Mouse (Mus musculus) liver, embryonic 14.5 days (tissue): Measurements from ENCODE around the gene Cdsn. TPM values are rescaled to one million over a fixed set of nuclear protein-coding genes. Genes with fewer than 3 reads are reported as not detected.
A peak's percentile ranks its signal among the peaks of the same experiment; 100 is the strongest.

Experiments used
- ATAC-seq: fragments of 200-750 bp; cut with Nextera tagmentation; 2 replicates; pipeline ENCODE4 v1.8.0; 2017; ENCODE audit warnings: moderate number of reproducible peaks, mild to moderate bottlenecking, moderate library complexity; ENCODE audit not compliant: insufficient read depth
- DNase-seq, 3 experiments: peaks; one replicate each; pipeline ENCODE4 v3.0.0-alpha.2; 2012 to 2013; ENCODE audit warnings: low read depth in 3 of 3, low spot score in 3 of 3
- H3K27ac ChIP-seq: fragments of 300-500 bp; sonication (generic); 2 replicates; pipeline ENCODE4 v1.5.1; 2014; ENCODE audit warnings: moderate library complexity, mild to moderate bottlenecking, control low read depth, inconsistent platforms
- H3K27me3 ChIP-seq: fragments of 300-500 bp; sonication (generic); 2 replicates; pipeline ENCODE4 v1.6.1; 2014; ENCODE audit warnings: mild to moderate bottlenecking, low read length, moderate library complexity; ENCODE audit not compliant: control insufficient read depth, insufficient read depth
- H3K36me3 ChIP-seq: fragments of 300-500 bp; sonication (generic); replicated peaks from 2 replicates; pipeline ENCODE4 v1.6.1; 2014; ENCODE audit warnings: low read depth; ENCODE audit not compliant: control insufficient read depth, insufficient read depth
- H3K4me1 ChIP-seq, 2 experiments: fragments of 200-500 bp in 1 of 2; fragments of 300-500 bp in 1 of 2; sonication (generic) in 1 of 2; replicated peaks; 2 replicates each; pipeline ENCODE4 v1.6.1; 2012 to 2014; ENCODE audit warnings: antibody characterized with exemption in 1 of 2, inconsistent platforms in 1 of 2, low read length in 1 of 2; ENCODE audit not compliant: control insufficient read depth in 2 of 2, insufficient read depth in 2 of 2
- H3K4me2 ChIP-seq: fragments of 300-500 bp; sonication (generic); 2 replicates; pipeline ENCODE4 v1.6.1; 2014; ENCODE audit warnings: low read depth, mild to moderate bottlenecking, control low read depth, moderate library complexity
- H3K4me3 ChIP-seq, 2 experiments: fragments of 200-500 bp in 1 of 2; fragments of 300-500 bp in 1 of 2; sonication (generic) in 1 of 2; 2 replicates each; pipeline ENCODE4 v1.5.1; 2012 to 2014; ENCODE audit warnings: low read depth in 2 of 2, low read length in 2 of 2, mild to moderate bottlenecking in 2 of 2, control low read depth in 1 of 2, inconsistent platforms in 1 of 2, moderate library complexity in 1 of 2; ENCODE audit not compliant: insufficient read depth in 1 of 2
- H3K9ac ChIP-seq: fragments of 300-500 bp; sonication (generic); replicated peaks from 2 replicates; pipeline ENCODE4 v1.6.1; 2014; ENCODE audit warnings: mild to moderate bottlenecking, control low read depth, moderate library complexity
- H3K9me3 ChIP-seq: fragments of 300-500 bp; sonication (generic); 2 replicates; pipeline ENCODE4 v1.6.1; 2016; ENCODE audit warnings: low read length, mixed read lengths; ENCODE audit not compliant: control insufficient read depth
- CTCF ChIP-seq: IDR thresholded peaks from 2 replicates; pipeline ENCODE4 v1.5.1; 2016; ENCODE audit warnings: antibody characterized with exemption, low read depth, control low read depth
- EP300 ChIP-seq: IDR thresholded peaks from 2 replicates; pipeline ENCODE4 v1.6.1; 2016; ENCODE audit warnings: antibody characterized with exemption, low read depth
- WGBS: fragments of 180-500 bp; shearing (Covaris S2); extraction: QIAGEN DNeasy Blood & Tissue Kit; methylation state at CpG from one replicate; pipeline ENCODE4 v1.1.7; 2014; ENCODE audit not compliant: insufficient replicate concordance; 5-methylcytosine and 5-hydroxymethylcytosine counted together
- polyA plus RNA-seq, 2 experiments: library from polyadenylated mRNA; depleted of rRNA in 1 of 2; stranded (reverse) in 1 of 2; unstranded in 1 of 2; fragments of >200 nt; fragmentation: Nextera tagmentation in 1 of 2; extraction: Ambion mirVana in 1 of 2; gene quantifications; 2 replicates each; pipeline versions ENCODE4 v1.2.1 to v1.2.3; 2012 to 2014

Gene Cdsn
- polyA plus RNA-seq, 2 experiments, result not detected

DNA sequence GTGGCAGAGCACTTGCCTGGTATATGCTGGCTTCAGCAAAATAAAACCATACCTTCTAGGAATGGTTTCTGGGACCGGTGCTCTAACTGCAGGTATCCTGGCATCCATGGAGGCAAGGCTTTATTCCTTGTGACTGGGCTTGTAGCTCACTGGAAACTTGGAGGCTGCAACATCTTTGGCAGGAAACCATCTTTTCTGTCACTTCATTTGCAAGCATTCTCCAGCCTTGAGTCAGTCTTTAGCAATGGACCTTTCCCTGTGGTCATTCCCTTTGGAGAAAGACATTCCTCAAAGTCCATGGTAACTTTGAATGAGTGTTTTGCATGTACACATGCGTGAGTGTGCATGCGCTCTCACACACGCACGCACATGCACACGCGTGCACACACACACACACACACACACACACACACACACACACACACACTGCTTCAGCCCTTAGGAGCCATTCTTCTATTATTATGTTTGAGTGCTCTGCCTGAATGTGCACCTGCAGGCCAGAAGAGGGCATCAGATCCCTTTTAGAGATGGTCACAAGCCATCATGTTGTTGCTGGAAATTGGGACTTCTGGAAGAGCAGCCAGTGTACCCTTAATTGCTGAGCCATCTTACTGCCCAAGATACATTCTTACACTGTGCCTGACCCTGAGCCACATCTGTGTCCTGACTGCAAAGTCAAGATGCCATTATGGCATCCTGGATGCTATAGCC is 38.9 kb upstream of the Cdsn start:
- Histone ChIP-seq H3K27me3 (peaks cover under 1% of the 10 kb centered on the region; the same call in 1 of the 2 replicates), H3K4me1 (peaks cover 5 to 16% of the 10 kb centered on the region in 2 experiments), H3K36me3 (peaks cover 10% of the 10 kb centered on the region), H3K9me3 (no peaks in the 10 kb centered on the region), H3K4me2 (no peak overlapping the region), H3K4me3 (no peak overlapping the region), H3K9ac (no peak overlapping the region), H3K27ac (no peak overlapping the region)
- WGBS, result 86% methylated on average over 7 of the region's 7 CpGs
- DNase-seq, result no peak
- no peak for ATAC-seq
- no peak for TF ChIP-seq EP300
- peak; percentile 58 for TF ChIP-seq CTCF

GRCm38 (mm10) chr17:35513886-35514285 is 38.0 kb upstream of the Cdsn start:
- ATAC-seq (no peak), DNase-seq (peak; percentile 49 to 60 (median 59))
- H3K4me3 ChIP-seq, result no peak overlapping the region; a peak in 1 of 4 replicates
- H3K4me1 ChIP-seq, result peaks cover 5 to 16% of the 10 kb centered on the region in 2 experiments
- H3K9ac ChIP-seq, result no peak overlapping the region
- no peaks in the 10 kb centered on the region for H3K9me3 ChIP-seq
- H3K4me2 ChIP-seq, result peak overlapping the region; percentile 85
- TF ChIP-seq EP300 (no peak), CTCF (peak; percentile 93)
- H3K27ac ChIP-seq, result no peak overlapping the region
- no peaks in the 10 kb centered on the region for H3K27me3 ChIP-seq
- H3K36me3 ChIP-seq, result peaks cover 10% of the 10 kb centered on the region
- WGBS, result 6% methylated on average over 2 of the region's 2 CpGs

- Histone ChIP-seq H3K4me3 (peak overlapping the region; percentile 76 to 96), H3K4me2 (peak overlapping the region; percentile 85), H3K9me3 (no peaks in the 10 kb centered on the region), H3K4me1 (peaks cover 5 to 16% of the 10 kb centered on the region in 2 experiments), H3K27me3 (no peaks in the 10 kb centered on the region), H3K36me3 (peaks cover 10% of the 10 kb centered on the region), H3K27ac (no peak overlapping the region), H3K9ac (peak overlapping the region; percentile 67)
- ATAC-seq, result no peak
- WGBS, result 74% methylated on average over 6 of the region's 6 CpGs
- TF ChIP-seq CTCF (no peak), EP300 (no peak)
- no peak for DNase-seq
Measured at GRCm38 (mm10) chr17:35514756-35515155, 37.2 kb upstream of the Cdsn start.

DNA sequence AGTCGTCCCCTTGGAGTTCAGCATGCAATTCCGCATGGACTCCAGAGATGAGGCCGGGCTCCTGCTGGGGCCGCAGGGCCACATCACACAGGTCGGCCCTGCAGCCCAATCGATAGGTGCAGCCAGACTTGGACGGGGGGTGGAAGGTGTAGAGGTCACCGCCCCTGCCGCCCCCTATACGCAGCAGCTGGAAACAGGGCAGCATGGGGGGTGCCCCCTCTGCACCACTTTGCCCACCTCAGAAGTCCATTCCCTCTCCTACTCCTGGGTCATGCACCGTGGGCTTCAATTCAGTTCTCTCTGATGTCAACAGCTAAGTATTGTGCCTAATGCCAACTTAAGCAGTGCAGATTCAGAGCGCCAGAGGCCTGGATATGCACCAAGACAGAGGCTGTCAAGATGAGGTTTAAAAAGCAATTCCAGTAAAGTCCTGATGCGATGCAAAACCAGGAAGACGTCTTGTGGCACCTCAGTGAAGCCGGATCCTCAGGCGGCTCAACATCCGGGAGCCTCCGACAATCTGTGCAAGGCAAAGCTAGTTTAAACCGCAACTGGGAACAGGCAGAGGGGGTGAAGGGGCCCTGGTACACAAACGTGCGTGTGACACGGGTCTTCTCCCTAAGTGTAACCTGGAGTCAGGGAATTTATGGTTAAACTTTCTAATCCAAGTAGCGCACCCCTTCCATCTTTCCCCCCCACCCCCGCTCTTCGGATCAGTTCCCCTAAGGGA is 35.9 kb upstream of the Cdsn start:
- DNase-seq (peak; percentile 10 to 20 (median 20)), ATAC-seq (no peak; the same call in 1 of the 2 replicates)
- H3K9me3 ChIP-seq, result no peaks in the 10 kb centered on the region
- H3K4me1 ChIP-seq, result peaks cover 5 to 16% of the 10 kb centered on the region in 2 experiments
- 10% methylated on average over 25 of the region's 25 CpGs for WGBS
- H3K27ac ChIP-seq, result no peak overlapping the region
- no peaks in the 10 kb centered on the region for H3K27me3 ChIP-seq
- H3K9ac ChIP-seq, result peak overlapping the region; percentile 67
- peak overlapping the region; percentile 85 for H3K4me2 ChIP-seq
- H3K4me3 ChIP-seq, result peak overlapping the region; percentile 76 to 96
- peaks cover 10% of the 10 kb centered on the region for H3K36me3 ChIP-seq
- TF ChIP-seq EP300, result no peak
- TF ChIP-seq CTCF, result no peak
